Mouse (Mus musculus) spleen, postnatal 10 days (tissue): ENCODE data around the gene Vmn1r151.
"Not testable (repeated sequence)": the region's sequence is repeated elsewhere in the genome, so short reads cannot be mapped to it uniquely, and the experiment has no call there.

Source experiments
- DNase-seq, 2 experiments: peaks; one replicate each; pipeline ENCODE4 v3.0.0; 2021 to 2022; ENCODE audit warnings: low spot score in 2 of 2

The Vmn1r151 gene

DNA sequence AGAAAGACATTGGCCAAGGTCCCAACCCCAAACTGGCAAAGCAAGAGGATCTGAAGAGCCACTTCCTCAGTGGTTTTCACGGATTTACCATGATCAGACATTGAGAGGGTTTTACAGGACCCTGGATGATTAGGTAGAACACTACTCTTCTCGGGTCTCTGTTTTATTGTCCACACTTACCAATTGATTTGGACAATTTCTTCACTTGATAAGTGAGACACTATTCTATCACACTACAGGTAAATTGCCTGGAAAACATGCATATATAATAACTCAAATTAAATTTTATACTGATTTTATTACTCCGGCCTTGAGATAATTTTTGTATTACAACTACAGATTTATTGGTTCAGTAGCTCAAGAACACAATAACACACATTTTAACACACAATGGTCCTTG lies at the start of gene Vmn1r151:
TSS of gene Vmn1r151 (minus strand) at position 101 of the 400 bp plus-strand sequence.
- not testable (repeated sequence) for DNase-seq

DNA sequence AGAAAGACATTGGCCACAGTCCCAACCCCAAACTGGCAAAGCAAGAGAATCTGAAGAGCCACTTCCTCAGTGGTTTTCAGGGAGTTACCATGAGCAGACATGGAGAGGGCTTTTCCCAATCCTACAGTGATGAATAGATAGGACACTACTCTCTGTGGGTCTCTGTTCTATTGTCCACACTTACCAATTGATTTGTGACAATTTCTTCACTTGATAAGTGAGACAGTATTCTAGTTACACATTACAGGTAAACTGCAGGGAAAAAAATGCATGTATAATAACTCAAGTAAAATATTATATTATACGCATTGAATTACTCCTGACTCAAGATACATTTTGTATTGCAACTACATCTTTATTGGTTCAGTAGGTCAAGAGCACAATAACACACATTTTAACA lies 35.3 kb upstream of the Vmn1r151 start, which contains the start of gene Gm8677:
TSS of gene Gm8677 (minus strand) at position 101 of the 400 bp plus-strand sequence.
- DNase-seq, result not testable (repeated sequence)

DNA sequence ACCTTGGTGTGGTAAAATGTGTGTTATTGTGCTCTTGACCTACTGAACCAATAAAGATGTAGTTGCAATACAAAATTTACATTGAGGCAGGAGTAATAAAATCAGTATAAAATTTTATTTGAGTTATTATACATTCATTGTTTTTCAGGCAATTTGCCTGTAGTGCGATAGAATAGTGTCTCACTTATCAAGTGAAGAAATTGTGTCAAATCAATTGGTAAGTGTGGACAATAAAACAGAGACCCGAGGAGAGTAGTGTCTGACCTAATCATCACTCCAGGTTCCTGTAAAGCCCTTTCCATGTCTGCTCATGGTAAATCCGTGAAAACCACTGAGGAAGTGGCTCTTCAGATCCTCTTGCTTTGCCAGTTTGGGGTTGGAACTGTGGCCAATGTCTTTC lies 23.2 kb upstream of the Vmn1r151 start, which contains the start of gene Vmn1r152:
TSS of gene Vmn1r152 (plus strand) at position 301 of the 400 bp plus-strand sequence.
- not testable (repeated sequence) for DNase-seq

DNA sequence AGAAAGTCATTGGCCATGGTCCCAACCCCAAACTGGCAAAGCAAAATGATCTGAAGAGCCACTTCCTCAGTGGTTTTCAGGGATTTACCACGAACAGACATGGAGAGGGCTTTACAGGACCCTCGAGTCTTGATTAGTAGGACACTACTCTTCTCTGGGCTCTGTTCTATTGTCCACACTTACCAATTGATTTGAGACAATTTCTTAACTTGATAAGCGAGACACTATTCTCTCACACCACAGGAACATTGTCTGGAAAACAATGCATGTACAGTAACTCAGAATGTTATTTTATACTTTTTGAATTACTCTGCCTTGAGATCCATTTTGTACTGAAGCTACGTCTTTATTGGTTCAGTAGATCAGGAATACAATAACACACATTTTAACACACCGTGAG lies 35.5 kb downstream of the Vmn1r151 start, which contains the start of gene Gm10665:
TSS of gene Gm10665 (minus strand) at position 101 of the 400 bp plus-strand sequence.
- not testable (repeated sequence) for DNase-seq
